Mouse (Mus musculus): ENCODE data around the gene Topors. TPM values are rescaled to one million over a fixed set of nuclear protein-coding genes. Genes with fewer than 3 reads are reported as not detected.

The Topors gene
- polyA plus RNA-seq, 2 experiments, result 20.2 to 43.4 TPM

DNA sequence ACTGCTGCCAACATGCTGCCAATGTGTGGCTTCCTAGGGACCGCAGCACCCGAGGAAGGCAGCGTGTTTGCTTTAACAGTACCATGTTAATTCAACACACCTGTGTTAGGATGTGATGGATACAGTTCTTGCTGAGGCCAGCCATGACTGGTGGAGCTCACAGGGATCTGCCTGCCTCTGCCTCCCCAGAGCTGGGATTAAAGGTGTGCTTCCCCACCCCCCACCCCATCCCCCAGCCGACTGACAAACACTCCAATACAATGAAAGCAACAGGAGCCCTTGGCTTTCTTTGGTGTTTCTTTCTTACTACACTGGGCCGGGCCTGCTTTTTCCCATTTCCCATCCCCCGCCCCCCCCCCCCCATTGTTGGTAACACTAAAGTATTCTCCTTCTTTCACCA is 35.4 kb downstream of the Topors start:
- 84% methylated on average over 6 of the region's 6 CpGs for WGBS
- Histone ChIP-seq H3K36me3 (ENCODE audit: control insufficient read depth, insufficient read depth, low read length) (no peaks in the 10 kb centered on the region; the same call in 1 of the 2 replicates), H3K27ac (replicated peaks; ENCODE audit: low read depth, low read length) (no peak overlapping the region), H3K4me3 (replicated peaks; ENCODE audit: low read length) (no peak overlapping the region), H3K27me3 (ENCODE audit: control insufficient read depth, insufficient read depth, low read length) (no peaks in the 10 kb centered on the region), H3K9ac (ENCODE audit: low read depth, low read length, severe bottlenecking) (no peak overlapping the region), H3K4me2 (replicated peaks; ENCODE audit: low read depth, low read length, severe bottlenecking) (no peak overlapping the region), H3K4me1 (ENCODE audit: control insufficient read depth, insufficient read depth, low read length) (no peaks in the 10 kb centered on the region; the same call in 1 of the 2 replicates), H3K9me3 (ENCODE audit: control insufficient read depth, low read length) (no peaks in the 10 kb centered on the region)
- ATAC-seq (ENCODE audit: low FRiP score, low read depth) (no peak), DNase-seq (ENCODE audit: low spot score) (no peak)
- TF ChIP-seq POLR2A (IDR thresholded peaks at IDR 0.05; ENCODE audit: borderline replicate concordance, extremely low read depth, insufficient read depth, insufficient read length), result no peak

DNA sequence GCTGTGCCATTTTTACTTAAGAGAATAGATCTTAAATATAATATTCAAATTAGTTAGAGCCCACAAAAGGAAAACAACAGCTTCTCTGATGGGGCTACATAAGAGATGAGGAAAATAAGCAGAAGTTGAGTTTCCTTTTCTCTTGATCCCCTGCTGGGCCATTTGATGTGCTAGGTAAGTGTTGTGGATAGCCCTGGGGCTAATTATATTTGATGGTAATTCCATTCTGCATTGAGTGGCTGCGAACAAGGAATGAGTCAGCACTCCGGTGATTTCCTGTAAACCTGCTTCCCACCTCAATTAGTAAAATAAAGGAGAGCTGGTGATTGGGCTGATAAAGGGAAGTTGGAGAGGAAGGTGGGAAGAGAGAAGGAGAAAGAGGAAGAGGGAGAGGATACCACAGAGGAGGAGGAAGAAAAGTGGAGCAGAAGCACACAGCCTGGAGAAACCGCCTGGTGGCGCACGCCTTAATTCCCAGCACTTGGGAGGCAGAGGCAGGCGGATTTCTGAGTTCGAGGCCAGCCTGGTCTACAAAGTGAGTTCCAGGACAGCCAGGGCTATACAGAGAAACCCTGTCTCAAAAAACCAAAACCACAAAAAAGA is 36.5 kb downstream of the Topors start:
- 89% methylated on average over 7 of the region's 7 CpGs for WGBS
- no peak overlapping the region for H3K4me3 ChIP-seq (replicated peaks; ENCODE audit: low read length)
- no peak overlapping the region for H3K27ac ChIP-seq (replicated peaks; ENCODE audit: low read depth, low read length)
- TF ChIP-seq POLR2A (IDR thresholded peaks at IDR 0.05; ENCODE audit: borderline replicate concordance, extremely low read depth, insufficient read depth, insufficient read length), result no peak
- DNase-seq (ENCODE audit: low spot score) (no peak), ATAC-seq (ENCODE audit: low FRiP score, low read depth) (no peak)
- no peak overlapping the region for H3K4me2 ChIP-seq (replicated peaks; ENCODE audit: low read depth, low read length, severe bottlenecking)
- no peaks in the 10 kb centered on the region for H3K27me3 ChIP-seq (ENCODE audit: control insufficient read depth, insufficient read depth, low read length)
- no peak overlapping the region for H3K9ac ChIP-seq (ENCODE audit: low read depth, low read length, severe bottlenecking)
- H3K9me3 ChIP-seq (ENCODE audit: control insufficient read depth, low read length), result no peaks in the 10 kb centered on the region
- no peaks in the 10 kb centered on the region for H3K4me1 ChIP-seq (ENCODE audit: control insufficient read depth, insufficient read depth, low read length)
- no peaks in the 10 kb centered on the region; the same call in 1 of the 2 replicates for H3K36me3 ChIP-seq (ENCODE audit: control insufficient read depth, insufficient read depth, low read length)

DNA sequence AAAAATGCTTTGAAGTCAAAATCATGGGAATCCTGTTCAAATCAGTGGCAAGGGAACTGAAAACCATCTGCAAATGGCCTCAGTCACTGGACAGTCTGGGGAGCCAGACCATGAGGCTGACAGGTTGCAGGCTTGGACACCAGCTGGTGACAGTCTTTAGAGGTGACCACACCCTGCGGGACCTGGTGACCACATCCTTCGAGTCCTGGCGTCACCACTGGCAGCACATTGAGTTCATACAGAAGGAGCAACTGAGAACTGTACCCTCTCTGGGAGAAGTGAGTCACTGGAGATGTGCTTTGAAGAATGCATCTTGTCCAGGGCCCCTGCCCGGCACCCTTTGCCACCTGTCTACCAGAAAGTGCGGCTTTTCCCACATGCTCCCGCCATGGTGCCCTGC is 39.9 kb downstream of the Topors start:
- no peaks in the 10 kb centered on the region for H3K27me3 ChIP-seq (ENCODE audit: control insufficient read depth, insufficient read depth, low read length)
- no peaks in the 10 kb centered on the region for H3K4me1 ChIP-seq (ENCODE audit: control insufficient read depth, insufficient read depth, low read length)
- no peaks in the 10 kb centered on the region for H3K9me3 ChIP-seq (ENCODE audit: control insufficient read depth, low read length)
- no peak overlapping the region for H3K4me3 ChIP-seq (replicated peaks; ENCODE audit: low read length)
- H3K9ac ChIP-seq (ENCODE audit: low read depth, low read length, severe bottlenecking), result no peak overlapping the region
- H3K4me2 ChIP-seq (replicated peaks; ENCODE audit: low read depth, low read length, severe bottlenecking), result no peak overlapping the region
- ATAC-seq (ENCODE audit: low FRiP score, low read depth) (no peak), DNase-seq (ENCODE audit: low spot score) (no peak)
- H3K27ac ChIP-seq (replicated peaks; ENCODE audit: low read depth, low read length), result no peak overlapping the region
- H3K36me3 ChIP-seq (ENCODE audit: control insufficient read depth, insufficient read depth, low read length), result peaks cover 4% of the 10 kb centered on the region; the same call in 1 of the 2 replicates
- TF ChIP-seq POLR2A (IDR thresholded peaks at IDR 0.05; ENCODE audit: borderline replicate concordance, extremely low read depth, insufficient read depth, insufficient read length), result no peak
- 88% methylated on average over 6 of the region's 6 CpGs for WGBS

DNA sequence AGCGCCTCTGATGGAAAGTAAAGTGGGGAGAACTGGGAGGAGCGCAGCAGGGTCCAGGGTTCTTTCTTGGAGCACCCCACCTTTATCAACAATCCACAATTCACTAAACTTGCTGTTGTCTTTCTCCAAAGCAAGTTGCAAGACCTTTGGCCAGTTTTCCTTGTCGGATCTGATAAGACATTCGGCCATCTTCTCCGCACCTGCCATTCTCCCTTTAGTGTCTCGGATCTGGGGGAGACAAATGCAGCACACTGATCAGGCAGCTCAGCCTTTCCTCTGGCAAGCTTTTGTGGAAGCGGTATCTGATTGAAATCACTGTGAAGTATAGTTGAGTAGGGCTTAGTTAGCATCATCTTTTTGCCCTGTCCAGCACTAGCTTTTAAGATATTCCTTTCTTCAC is 41.8 kb downstream of the Topors start:
- WGBS, result 89% methylated on average over 7 of the region's 7 CpGs
- no peak for ATAC-seq (ENCODE audit: low FRiP score, low read depth)
- TF ChIP-seq POLR2A (IDR thresholded peaks at IDR 0.05; ENCODE audit: borderline replicate concordance, extremely low read depth, insufficient read depth, insufficient read length), result no peak
- 0 out of 2 replicates have a peak, but pooled peaks cover 11% of the 10 kb centered on the region for H3K36me3 ChIP-seq (ENCODE audit: control insufficient read depth, insufficient read depth, low read length)
- no peak overlapping the region for H3K4me3 ChIP-seq (replicated peaks; ENCODE audit: low read length)
- no peaks in the 10 kb centered on the region for H3K9me3 ChIP-seq (ENCODE audit: control insufficient read depth, low read length)
- H3K27ac ChIP-seq (replicated peaks; ENCODE audit: low read depth, low read length), result no peak overlapping the region
- H3K27me3 ChIP-seq (ENCODE audit: control insufficient read depth, insufficient read depth, low read length), result no peaks in the 10 kb centered on the region
- H3K4me1 ChIP-seq (ENCODE audit: control insufficient read depth, insufficient read depth, low read length), result no peaks in the 10 kb centered on the region
- no peak overlapping the region for H3K9ac ChIP-seq (ENCODE audit: low read depth, low read length, severe bottlenecking)
- no peak for DNase-seq (ENCODE audit: low spot score)
- H3K4me2 ChIP-seq (replicated peaks; ENCODE audit: low read depth, low read length, severe bottlenecking), result no peak overlapping the region

DNA sequence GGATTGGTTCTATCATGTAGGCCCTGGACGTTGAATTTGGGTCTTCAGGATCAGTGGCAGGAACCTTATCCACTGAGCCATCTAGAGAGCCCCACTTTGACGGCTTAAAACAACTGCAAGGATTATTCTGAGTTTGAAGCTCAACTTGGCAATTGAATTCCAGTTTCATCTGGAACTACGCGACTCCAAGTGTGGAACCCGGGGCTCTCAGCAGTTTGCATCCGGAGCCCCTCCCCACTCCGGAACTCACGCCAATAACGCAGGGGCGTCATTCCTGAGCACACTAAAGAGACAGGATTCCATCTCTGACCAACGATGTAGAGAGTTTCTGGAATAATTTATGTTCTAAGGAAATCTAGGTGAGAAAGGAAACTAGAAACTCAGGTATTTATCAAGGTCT is 42.5 kb downstream of the Topors start:
- WGBS, result 85% methylated on average over 11 of the region's 11 CpGs
- DNase-seq (ENCODE audit: low spot score) (no peak), ATAC-seq (ENCODE audit: low FRiP score, low read depth) (no peak)
- Histone ChIP-seq H3K36me3 (ENCODE audit: control insufficient read depth, insufficient read depth, low read length) (0 out of 2 replicates have a peak, but pooled peaks cover 11% of the 10 kb centered on the region), H3K4me1 (ENCODE audit: control insufficient read depth, insufficient read depth, low read length) (no peaks in the 10 kb centered on the region), H3K27ac (replicated peaks; ENCODE audit: low read depth, low read length) (no peak overlapping the region), H3K27me3 (ENCODE audit: control insufficient read depth, insufficient read depth, low read length) (no peaks in the 10 kb centered on the region), H3K4me2 (replicated peaks; ENCODE audit: low read depth, low read length, severe bottlenecking) (no peak overlapping the region), H3K9me3 (ENCODE audit: control insufficient read depth, low read length) (no peaks in the 10 kb centered on the region), H3K4me3 (replicated peaks; ENCODE audit: low read length) (no peak overlapping the region), H3K9ac (ENCODE audit: low read depth, low read length, severe bottlenecking) (no peak overlapping the region)
- no peak for TF ChIP-seq POLR2A (IDR thresholded peaks at IDR 0.05; ENCODE audit: borderline replicate concordance, extremely low read depth, insufficient read depth, insufficient read length)

Measured in limb, embryonic 14.5 days (tissue).